Mouse (Mus musculus) left cerebral cortex, adult 9 months (tissue): ENCODE measurements at regions not wholly inside any gene's neighbourhood (a gene's known extent, or its start where the extent isn't known, plus 50 kb on each side); places are given as distances from the start of the nearest gene placed in this dataset.

Source experiments
- DNase-seq, 2 experiments: peaks; one replicate each; pipeline ENCODE4 v3.0.0; 2022; ENCODE audit warnings: low spot score in 2 of 2

DNA sequence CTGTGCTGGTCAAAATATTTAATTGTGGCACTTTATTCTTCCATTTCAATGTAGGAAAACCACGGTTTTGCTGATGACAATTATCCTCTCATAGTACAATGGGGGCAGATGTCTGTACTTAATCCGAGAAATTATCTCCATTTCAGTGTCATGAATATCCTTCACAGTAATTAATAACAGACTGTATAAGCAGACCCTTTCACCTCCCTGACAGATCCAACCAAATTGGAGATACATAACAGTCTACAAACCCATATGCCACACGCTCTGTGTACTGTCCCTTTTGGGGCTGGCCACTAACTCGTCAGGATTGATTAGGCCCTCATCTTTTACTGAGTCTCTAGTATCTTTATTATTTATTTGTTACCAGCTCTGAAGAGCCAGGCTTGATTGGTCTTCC lies 212.6 kb upstream of the Igfbp7 start:
- DNase-seq = no peak

DNA sequence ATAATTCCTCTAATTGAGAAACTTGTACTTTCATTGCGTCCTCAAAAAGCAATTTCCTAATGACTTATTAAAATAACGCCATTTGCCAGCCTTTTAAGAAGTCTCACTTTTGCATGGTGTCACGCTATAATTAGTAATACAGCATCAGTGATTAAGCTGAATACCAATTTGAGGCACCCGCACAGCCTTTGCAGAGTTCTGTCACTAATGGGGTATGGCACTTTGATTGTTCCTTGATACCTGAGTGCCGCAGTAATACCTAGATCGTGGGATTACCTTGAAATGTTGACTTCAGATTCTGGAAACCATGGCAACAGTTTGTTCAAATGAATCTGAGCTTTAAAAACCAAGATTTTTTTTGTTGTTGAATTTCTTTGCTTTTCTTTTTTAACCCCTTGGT lies 202.7 kb upstream of the Igfbp7 start:
- peak in 1 of 2 experiments; percentile 7 for DNase-seq

DNA sequence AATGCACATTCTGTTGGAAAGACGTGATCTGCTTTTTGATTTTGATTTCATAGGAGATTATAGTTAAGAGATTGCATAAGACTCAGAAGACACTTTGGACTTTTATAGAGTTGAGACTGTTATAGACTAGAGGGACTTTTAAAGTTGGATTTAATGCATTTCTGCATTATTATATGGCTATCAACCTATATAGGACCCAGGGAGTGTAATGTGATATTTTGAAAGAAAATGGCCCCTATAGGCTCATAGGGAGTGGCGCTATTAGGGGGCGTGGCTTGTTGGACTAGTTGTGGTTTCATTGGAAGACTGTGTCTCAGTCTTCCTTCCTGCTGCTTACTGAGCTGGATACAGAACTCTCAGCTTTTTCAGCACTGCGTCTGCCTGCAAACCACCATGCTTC lies 186.9 kb upstream of the Igfbp7 start:
- no peak for DNase-seq

DNA sequence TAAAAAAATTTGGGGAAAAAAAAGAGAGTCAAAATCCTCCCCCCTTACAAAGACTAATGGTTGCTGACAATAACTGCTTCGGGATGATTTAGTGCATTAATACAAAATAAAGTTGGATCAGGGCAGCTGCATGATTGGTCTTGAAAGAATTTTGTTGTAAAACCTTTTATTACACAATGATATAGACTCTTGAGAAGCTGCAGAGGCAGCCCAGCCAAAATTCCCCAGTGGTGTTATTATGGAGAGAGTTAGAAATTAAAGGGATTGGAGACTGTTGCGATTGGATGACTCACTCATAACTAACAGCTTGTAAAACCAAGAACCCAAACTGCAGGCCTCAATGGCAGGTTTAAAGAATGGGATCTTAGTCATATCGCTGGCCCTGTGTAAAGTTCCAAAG lies 181.4 kb upstream of the Igfbp7 start:
- DNase-seq = no peak

DNA sequence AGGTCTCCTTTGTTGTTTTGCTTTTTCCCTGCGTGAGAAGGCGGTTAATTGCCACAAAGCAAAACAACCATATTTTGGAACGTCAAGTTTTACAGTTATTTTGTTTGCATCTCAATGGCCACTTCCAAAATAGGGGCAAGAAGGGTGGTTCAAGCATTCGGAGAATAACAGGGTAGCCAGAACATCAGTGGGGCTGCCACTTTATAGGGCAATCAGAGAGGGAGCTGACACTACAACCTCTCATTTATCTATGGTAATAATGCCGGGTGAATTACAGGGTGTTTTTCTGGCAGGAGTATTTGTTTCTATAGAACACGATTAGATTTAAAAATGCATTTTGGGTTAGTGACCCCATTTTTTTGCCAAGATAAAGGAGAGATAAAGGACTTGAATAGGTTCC lies 173.9 kb upstream of the Igfbp7 start:
- DNase-seq = no peak

DNA sequence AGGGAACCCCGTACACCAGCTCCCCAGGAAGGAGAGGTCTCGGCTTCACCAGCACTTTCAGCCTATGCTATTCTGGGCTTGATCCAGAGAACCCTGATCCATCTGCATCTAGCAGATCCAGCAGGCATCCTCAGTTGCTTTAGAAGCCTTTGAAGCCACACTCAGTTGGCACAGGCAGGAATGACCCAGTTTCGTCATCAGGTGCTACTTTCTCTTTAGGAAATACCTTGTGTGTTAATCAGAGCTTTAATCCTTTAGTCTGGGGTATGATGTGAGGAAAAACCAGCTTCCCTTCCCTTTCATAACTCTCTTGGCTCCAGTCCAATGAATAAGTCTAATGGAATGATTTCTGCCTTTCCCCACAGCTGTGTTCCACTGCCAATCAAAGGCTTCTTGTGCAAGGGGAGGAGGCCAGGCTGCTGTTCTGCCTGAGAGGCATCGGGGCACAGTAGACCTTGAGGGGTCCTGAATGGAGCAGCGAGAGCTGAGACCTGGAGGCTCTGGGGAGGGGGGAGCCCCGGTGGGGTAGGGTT lies 173.3 kb upstream of the Igfbp7 start:
- DNase-seq = no peak

DNA sequence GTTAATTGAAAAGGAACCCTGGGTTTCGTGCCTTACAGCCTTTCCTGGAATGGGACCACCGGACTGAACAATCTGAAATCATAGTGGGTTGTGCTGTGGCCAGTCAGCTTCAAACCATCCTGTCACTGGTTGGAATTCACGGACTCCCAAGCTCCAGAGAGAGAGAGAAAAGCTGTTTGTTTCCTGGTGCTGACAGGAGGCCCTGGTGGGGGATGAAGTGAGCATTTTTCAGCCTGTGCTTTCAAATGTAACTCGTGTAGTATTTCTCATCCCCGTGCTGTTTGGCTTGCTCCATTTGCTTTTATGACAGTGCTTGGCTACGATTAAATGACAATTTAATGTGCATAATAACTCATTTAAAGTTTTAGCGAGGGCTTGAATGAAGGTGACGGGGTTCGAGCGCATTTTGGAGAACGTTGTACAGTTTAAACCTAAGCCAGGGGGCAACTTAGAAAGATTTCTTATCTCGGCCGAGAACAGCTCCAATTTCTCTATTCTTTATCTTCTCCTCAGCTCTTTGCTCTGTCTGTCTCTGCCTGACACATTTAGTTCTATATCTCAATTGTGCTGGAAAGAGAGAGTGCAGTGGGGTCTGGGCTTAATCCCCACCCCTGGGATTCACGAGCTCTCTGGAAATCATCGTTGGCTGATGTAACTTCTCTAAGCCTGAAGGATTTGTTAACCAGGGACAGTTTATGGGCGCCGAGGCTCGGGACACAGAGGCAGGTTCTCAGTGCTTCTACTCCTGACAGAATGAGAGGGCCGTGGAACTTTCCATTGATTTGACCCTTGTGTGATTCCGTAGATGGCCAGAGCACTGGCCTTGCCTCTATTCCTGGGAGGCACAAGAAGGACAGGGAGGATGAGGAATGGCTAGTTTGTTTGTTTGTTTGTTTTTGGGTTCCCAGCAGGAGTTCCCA lies 172.2 kb upstream of the Igfbp7 start:
- DNase-seq = no peak

DNA sequence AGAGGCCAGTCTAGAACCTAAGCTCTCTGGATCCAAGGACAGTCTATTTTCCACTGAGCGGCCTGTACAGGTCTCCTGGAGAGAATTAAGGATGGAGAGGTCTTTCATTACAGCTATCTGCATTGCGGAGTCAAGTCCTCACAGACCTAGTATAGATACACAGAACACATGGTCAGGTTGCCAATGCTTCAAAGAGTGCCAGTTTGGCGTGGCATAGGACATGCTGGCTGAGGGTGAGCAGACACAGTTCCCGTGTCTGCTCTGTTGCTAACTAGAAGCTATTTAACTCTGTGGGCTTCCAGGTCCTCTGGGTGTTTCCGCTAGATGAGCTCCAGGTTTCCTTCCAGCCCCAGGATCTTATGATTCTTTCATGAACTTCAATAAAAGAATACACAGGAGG lies 169.0 kb upstream of the Igfbp7 start:
- no peak for DNase-seq

DNA sequence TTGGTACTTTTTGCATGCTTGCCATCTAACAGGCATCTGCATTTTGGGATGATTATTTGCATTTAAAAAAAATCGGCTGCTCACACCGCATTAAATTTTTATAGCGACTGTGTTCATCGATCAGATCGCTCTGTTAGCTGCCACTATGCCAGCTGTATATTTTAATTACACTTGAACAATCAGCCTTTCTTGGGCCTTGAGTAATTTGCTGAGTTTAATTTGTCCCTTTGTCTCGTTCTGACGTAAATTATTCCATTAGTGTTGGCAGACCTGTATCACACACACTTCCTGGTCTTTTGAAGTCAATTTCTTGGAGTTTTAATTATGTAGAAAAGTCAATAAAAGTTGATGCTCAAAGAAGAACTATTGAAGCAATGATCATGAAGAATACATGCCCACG lies 167.9 kb upstream of the Igfbp7 start:
- DNase-seq = no peak

DNA sequence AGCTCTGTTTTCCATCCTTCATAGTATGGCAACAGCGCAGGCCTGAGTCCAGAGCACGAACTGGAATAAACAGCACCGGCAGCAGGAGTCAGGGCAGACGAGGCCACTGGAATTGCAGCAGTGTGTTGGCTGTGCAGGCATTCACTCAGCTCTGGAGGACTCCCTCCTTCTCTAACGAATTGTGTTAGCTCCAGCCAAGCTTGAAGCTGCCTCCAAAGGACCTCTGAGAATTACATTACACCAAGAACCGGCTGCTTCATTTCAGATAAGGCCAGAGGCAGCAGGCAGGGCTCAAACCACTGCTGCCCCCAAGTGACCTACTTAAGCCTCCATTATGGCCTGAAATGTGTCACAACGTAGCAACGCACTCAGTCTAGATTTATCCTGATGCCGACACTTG lies 162.5 kb upstream of the Igfbp7 start:
- DNase-seq = no peak

DNA sequence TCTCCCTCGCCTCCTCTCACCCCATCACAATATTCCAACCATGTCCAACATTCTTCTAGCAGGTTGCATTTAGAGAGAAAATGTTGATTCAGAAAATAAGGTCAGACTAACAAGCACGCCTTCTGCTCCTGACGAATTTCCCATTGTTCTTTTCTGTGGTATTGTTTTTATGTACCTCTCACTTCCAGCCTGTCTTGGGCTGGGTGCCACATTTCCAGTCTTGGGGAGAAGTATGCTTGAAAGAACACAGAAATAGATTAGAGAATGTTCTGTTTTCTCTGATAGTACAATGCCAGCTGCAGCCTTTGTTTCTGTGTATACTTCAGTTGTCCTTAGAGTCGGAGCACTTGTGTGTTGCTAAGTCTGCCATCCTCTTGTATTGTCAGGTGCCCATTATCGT lies 160.3 kb upstream of the Igfbp7 start:
- DNase-seq = peak in 1 of 2 experiments; percentile 12

DNA sequence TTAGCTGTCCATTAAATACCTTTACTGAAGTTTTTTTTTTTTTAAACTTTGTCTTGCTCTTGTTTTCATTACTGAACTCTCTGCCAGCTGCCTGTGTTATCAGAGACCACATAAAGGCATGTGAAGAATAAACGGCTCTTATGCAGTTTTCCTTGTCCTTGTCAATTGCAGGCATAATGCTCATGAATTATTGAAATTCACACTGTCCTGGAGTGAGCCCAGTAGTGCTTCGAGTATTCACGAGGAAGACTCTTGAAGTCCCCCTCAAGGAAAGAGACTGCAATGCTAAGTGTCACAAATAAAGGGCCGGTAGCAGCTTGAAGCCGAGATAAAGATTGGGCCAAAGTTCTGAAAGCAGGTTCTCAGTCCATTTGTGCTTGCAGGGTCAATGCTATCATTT lies 144.7 kb upstream of the Igfbp7 start:
- no peak for DNase-seq

DNA sequence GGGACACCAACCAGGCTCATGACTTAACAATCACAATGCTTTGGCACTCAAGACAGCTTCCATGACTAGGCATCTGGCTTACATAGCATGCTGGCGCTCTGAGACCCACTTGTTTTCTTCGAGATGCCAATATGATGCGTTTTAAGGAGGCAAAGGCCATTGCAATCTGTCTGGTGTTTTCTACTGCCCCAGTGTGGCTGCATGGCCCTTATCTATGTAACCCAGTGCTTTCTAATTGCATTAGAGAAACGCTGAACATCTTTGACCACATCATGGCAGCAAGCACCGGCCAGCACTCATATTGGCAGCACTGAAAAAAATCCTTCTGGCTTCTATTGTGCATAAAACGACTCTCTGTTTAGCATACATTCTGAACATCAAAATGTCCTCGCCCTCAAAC lies 144.2 kb upstream of the Igfbp7 start:
- DNase-seq = no peak

DNA sequence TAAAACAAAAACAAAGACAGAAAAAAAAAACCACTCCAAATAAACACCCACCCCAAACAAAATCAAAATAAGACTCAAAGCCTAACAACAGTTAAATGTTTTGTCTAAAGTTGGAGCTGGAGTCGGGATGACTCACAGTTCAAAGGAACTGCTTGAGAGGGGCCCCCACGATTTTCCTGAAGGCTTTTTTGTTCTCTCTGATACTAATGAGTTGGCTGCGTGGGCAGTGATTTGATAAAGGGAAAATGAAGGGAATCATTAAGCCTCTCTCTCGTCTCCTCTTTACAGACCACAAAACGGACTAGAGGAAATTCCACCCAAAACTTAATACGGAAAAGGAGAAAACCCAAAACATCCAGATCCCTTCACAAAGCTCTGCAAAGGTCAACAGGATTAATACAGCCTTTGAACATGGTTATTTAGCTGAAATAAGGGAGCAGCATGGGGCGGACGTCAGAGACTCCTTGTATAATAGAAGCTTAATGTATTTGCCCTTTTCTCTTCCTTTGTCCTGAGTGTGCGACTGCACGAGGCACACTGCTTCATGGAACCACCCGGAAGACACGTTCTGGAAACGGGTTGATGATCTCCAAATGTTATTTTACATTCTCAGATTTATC lies 138.3 kb upstream of the Igfbp7 start:
- DNase-seq = peak in 1 of 2 experiments; percentile 27

DNA sequence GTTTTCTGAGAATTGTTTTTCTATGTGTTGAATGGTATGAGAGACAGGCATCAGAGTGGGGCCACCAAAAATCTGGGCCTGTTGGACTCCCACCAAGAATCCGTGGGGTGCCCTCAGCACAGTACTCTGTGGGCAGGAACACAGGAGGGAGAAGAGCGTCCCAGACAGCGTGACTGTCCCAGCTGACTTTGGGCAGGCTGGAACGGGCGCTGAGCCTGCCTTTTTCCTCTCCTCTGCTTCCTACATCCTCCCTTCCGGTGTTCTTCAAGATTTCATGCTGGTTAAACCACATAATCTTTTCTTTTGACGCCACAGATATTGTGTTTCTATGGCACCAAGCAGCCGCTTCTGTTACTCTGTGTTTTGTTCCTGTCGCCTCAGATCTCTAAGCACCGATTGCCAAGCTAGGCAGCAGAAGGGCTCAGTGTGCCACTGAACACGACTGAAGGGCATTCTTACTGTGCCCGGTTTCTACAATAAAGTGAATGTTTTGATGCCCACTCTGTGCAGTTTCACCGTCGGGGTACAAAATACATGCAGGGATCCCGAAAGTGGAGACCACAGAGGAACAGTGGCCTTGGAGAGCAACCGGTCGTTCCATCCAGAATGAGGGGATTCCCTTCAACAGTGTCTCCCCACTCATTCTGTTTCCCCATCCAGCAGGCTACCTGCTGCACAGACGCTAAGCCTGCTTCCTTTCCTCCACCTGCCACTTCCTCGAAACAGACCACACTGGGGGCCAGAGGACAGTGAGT lies 124.6 kb upstream of the Igfbp7 start:
- DNase-seq = peak in 1 of 2 experiments; percentile 5

DNA sequence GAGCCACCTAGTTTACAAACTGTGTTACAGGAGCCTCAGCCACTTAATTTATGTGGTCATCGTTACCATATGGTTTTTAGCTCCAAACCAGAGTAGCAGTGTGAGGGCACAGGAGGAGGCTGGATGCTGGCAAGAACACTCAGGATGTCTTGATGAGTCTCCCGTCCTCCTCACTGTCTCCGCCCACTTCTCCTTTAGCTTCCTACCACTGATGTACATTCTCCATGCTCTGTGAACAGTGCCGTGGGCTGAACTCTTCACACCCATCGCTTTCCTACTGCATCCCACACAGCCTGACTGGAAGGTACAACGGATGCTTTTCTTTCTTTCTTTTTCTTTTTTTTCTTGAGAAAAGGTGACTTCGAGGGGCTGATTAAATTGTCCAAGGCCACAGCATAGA lies 122.5 kb upstream of the Igfbp7 start:
- DNase-seq = peak; percentile 16 to 23

DNA sequence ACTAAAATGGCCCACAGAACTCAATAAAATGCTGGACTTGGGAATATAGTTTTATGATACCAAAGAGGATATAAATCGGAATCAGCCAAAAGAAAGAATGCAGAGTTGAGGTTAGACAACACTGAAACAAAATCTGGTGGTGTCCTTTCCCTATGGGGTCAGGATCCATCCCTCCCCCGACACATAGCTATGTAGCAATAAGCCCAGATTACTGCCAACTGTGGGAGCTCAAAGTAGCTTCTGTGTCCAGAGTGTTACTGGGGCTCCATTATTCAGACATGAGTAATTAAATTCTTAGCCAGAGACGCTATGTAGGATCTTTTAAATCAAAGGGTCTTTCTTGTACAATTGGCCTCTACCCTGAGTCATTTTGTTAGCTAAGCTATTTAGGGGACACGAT lies 109.4 kb upstream of the Igfbp7 start:
- no peak for DNase-seq

DNA sequence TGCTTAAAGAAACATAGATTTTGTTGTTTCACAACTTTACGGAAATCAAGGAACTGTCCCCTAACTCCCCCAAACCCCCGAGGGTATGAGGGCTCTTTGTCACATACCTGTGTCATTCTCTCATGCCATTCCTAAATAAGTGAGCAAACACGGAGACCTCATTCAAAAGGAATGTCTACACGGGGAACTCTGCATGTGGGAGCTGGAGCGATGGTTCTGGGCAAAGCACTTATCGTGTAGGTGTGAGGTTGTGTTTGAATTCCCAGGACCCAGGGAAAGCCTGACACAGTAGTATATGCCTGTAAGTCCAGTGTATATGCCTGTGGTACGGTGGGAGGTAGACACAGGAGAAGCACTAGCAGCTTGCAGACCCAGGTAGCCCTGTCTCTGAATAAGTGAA lies 107.6 kb upstream of the Igfbp7 start:
- no peak for DNase-seq

DNA sequence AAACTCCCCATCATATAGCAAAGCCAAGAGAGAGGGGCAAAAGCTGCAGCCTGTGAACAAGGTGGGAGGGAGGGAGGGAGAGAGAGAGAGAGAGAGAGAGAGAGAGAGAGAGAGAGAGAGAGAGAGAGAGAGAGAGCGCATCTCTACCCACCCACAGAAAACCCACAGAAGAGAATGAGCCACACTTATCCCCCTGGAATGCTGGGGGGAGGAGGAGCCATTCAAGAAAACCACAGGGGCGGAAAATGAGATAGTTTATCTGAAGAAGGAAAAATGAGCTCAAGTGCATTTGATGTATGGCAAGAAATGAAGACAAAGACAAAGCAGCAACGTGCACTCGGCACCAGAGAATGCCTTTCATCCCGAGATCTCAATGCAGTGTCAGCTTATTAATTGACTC lies 94.8 kb upstream of the Igfbp7 start:
- DNase-seq = no peak

DNA sequence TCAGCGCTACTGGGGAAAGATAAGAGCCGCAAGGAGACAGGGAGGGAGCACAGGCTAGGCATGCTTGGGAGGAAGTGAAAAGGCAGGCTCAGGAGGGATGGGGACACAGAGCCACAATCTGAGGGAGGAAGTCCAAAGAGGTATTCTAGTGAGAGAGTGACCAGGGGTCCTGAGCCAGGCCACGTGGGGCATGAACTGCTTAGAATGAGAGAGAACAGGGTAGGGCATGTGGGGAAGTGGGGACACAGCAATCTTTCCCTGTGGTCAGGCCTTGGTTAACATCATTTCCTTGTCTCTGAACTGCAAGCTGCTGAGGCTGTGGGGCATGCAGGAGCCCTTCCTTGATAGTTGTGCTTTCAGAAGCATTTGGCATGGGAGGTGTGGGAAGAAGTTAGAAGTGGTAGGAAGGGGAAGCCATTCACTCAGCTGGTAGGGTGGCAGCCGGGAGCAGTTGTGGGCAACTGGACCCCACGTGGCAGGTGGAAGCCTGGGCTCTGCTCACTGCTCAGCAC lies 92.2 kb upstream of the Igfbp7 start:
- no peak for DNase-seq

DNA sequence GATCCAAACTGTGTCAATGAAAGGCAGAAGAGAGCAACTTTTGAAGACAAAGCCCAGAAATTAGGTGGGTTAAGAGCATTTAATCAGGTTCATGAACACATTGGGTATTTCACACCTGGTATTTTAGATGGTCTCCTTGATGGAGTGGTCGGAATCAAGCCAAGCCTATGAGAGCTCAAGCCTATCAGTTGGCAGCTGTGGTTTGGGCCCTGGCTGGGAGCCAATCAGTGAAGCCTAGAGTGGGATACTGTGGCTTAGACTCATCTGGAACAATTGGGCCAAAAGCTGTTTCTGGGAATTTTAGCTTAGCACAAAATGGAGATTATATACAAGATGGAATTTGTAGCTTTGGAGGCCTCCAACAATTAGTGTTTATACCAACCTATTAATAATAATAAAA lies 86.8 kb upstream of the Igfbp7 start:
- no peak for DNase-seq

DNA sequence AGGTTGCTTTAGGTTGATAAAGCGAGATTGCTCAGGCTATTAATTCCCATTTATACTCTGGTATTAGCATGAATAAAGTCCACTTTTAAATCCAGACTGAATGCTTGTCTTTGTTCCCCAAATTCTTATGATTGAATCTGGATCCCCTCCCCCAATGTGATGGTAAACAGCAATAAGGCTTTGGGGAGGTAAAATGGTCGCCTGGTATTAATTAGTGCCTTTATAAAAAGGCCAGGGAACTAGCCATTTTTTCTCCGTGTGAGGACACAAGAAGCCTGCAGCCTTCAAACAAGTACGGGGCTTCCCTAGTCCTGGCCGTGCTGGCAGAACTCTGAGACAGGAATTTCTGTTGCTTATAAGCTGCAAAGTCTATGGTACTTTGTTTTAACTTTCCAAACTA lies 81.1 kb upstream of the Igfbp7 start:
- DNase-seq = no peak
